Comparison of ENCODE assay signal across 16 mouse cellular contexts in genomic region chr11:51946144-51946543, GRCm38 (mm10). TPM values are rescaled to one million over a fixed set of nuclear protein-coding genes. Genes with fewer than 3 reads are reported as not detected.
DNase-seq lines count a peak whose midpoint lies in the region; ATAC-seq lines count a peak whose summit lies in the region.
"Had no signal": no experiment of that assay in that cellular context is flagged by ENCODE, and none has a peak within 500 bp of the region (broad histone marks: within the 10 kb centered on the region; RNA-seq: fewer than 3 reads in every experiment).

No protein-coding gene starts in this region.

- H3K27ac ChIP-seq in heart, embryonic 13.5 days (replicated peaks) = peak overlapping the region; percentile 82
- no peak overlapping the region for H3K27ac ChIP-seq in midbrain, embryonic 14.5 days (replicated peaks; ENCODE audit: low read depth, low read length)
- no peak overlapping the region for H3K27ac ChIP-seq in midbrain, embryonic 11.5 days (ENCODE audit: low read depth, low read length)
- H3K27ac ChIP-seq: embryonic facial prominence, embryonic 12.5 days; hindbrain, embryonic 12.5 days; lung, embryonic 15.5 days had no signal

- peaks cover 35% of the 10 kb centered on the region for H3K27me3 ChIP-seq in heart, embryonic 13.5 days (replicated peaks)
- no peaks in the 10 kb centered on the region for H3K27me3 ChIP-seq in midbrain, embryonic 14.5 days (ENCODE audit: control insufficient read depth, insufficient read depth, low read length)
- no peaks in the 10 kb centered on the region for H3K27me3 ChIP-seq in midbrain, embryonic 11.5 days (ENCODE audit: control insufficient read depth, insufficient read depth, low read length)
- H3K27me3 ChIP-seq: embryonic facial prominence, embryonic 12.5 days; hindbrain, embryonic 12.5 days; lung, embryonic 15.5 days had no signal

- peak overlapping the region; percentile 29 for H3K9ac ChIP-seq in heart, embryonic 13.5 days
- H3K9ac ChIP-seq in midbrain, embryonic 14.5 days (replicated peaks; ENCODE audit: low read length) = 0 out of 2 replicates have a peak overlapping the region, but pooled peaks have one; percentile 6
- no peak overlapping the region for H3K9ac ChIP-seq in midbrain, embryonic 11.5 days (ENCODE audit: low read length)
- H3K9ac ChIP-seq: embryonic facial prominence, embryonic 12.5 days; hindbrain, embryonic 12.5 days; lung, embryonic 15.5 days had no signal

- WGBS in heart, embryonic 13.5 days = 68% methylated on average over 6 of the region's 6 CpGs
- 83% methylated on average over 6 of the region's 6 CpGs for WGBS in midbrain, embryonic 14.5 days
- 79% methylated on average over 6 of the region's 6 CpGs for WGBS in midbrain, embryonic 11.5 days

- H3K4me1 ChIP-seq in heart, embryonic 13.5 days = peaks cover 26% of the 10 kb centered on the region
- peaks cover 7% of the 10 kb centered on the region for H3K4me1 ChIP-seq in midbrain, embryonic 14.5 days (ENCODE audit: control insufficient read depth, insufficient read depth, low read length)
- no peaks in the 10 kb centered on the region for H3K4me1 ChIP-seq in midbrain, embryonic 11.5 days (ENCODE audit: control insufficient read depth, insufficient read depth, low read length)

- ATAC-seq in heart, embryonic 13.5 days (ENCODE audit: extremely low read depth, insufficient number of reproducible peaks, low FRiP score, low TSS enrichment) = no peak
- no peak for ATAC-seq in midbrain, embryonic 14.5 days (ENCODE audit: low FRiP score, low TSS enrichment)
- ATAC-seq in midbrain, embryonic 11.5 days (ENCODE audit: low FRiP score) = no peak
- ATAC-seq: intestine, postnatal 0 days had no signal

- peak overlapping the region; percentile 56; the same call in 1 of the 2 replicates for H3K4me2 ChIP-seq in heart, embryonic 13.5 days
- no peak overlapping the region for H3K4me2 ChIP-seq in midbrain, embryonic 14.5 days (ENCODE audit: low read length)
- no peak overlapping the region for H3K4me2 ChIP-seq in midbrain, embryonic 11.5 days
- H3K4me2 ChIP-seq: embryonic facial prominence, embryonic 12.5 days; hindbrain, embryonic 12.5 days; liver, embryonic 11.5 days; lung, embryonic 15.5 days had no signal

- no peaks in the 10 kb centered on the region for H3K36me3 ChIP-seq in heart, embryonic 13.5 days
- no peaks in the 10 kb centered on the region for H3K36me3 ChIP-seq in midbrain, embryonic 14.5 days (ENCODE audit: control insufficient read depth, insufficient read depth, low read length)
- no peaks in the 10 kb centered on the region for H3K36me3 ChIP-seq in midbrain, embryonic 11.5 days (ENCODE audit: control insufficient read depth, insufficient read depth, low read length)
- H3K36me3 ChIP-seq: embryonic facial prominence, embryonic 12.5 days; hindbrain, embryonic 12.5 days; lung, embryonic 15.5 days had no signal

- peak; percentile 37 to 49 for DNase-seq in cerebellum, postnatal 14 days
- DNase-seq in cerebellum, adult 9-11 months = no peak
- DNase-seq in heart, adult 8-10 months (ENCODE audit: low spot score) = no peak
- DNase-seq in midbrain, embryonic 14.5 days = no peak
- DNase-seq in midbrain, embryonic 11.5 days (ENCODE audit: low spot score, missing footprints) = no peak
- peak; percentile 20 to 64 for DNase-seq in left cerebral cortex, adult 8-10 months (ENCODE audit: low spot score in 2 of 2)
- no peak for DNase-seq in urinary bladder, postnatal 10 days (ENCODE audit: low spot score)
- DNase-seq: adrenal gland, adult 8-10 months; cerebellum, adult 9-10 months; kidney, postnatal 14 days had no signal

- H3K4me3 ChIP-seq in heart, embryonic 13.5 days = no peak overlapping the region
- no peak overlapping the region for H3K4me3 ChIP-seq in midbrain, embryonic 14.5 days (replicated peaks; ENCODE audit: low read depth, low read length)
- no peak overlapping the region for H3K4me3 ChIP-seq in midbrain, embryonic 11.5 days (ENCODE audit: low read depth, low read length)
- H3K4me3 ChIP-seq: embryonic facial prominence, embryonic 12.5 days; hindbrain, embryonic 12.5 days; lung, embryonic 15.5 days had no signal

- no peaks in the 10 kb centered on the region for H3K9me3 ChIP-seq in heart, embryonic 13.5 days
- no peaks in the 10 kb centered on the region for H3K9me3 ChIP-seq in midbrain, embryonic 14.5 days (ENCODE audit: control insufficient read depth, low read length)
- H3K9me3 ChIP-seq in midbrain, embryonic 11.5 days (ENCODE audit: control insufficient read depth, low read length) = no peaks in the 10 kb centered on the region
- H3K9me3 ChIP-seq: embryonic facial prominence, embryonic 12.5 days; hindbrain, embryonic 12.5 days; lung, embryonic 15.5 days had no signal

RNA-seq across cellular contexts. Expression of gene Cdkn2aipnl, which starts 21.3 kb away (rescaled TPM):
- 63.8 and 71.9 TPM in 2 replicates for polyA plus RNA-seq in heart, embryonic 13.5 days (2015; fragmentation: Nextera tagmentation; extraction: Ambion mirVana)
- total RNA-seq in heart, adult 8-10 months (2022) = 10 to 100 TPM in 3 of 4 experiments, 1 to 10 TPM in 1; 9.1 to 11.6 (median 10.4) TPM
- 102 and 125 TPM in 2 replicates for polyA plus RNA-seq in midbrain, embryonic 14.5 days (2014; fragmentation: Nextera tagmentation; extraction: Ambion mirVana)
- 141 and 142 TPM in 2 replicates for polyA plus RNA-seq in midbrain, embryonic 11.5 days (2014; fragmentation: Nextera tagmentation; extraction: Ambion mirVana)
- 10 to 100 TPM; 40.8 to 45.8 (median 41.1) TPM for total RNA-seq in left cerebral cortex, adult 8-10 months (2022)

RNA-seq across cellular contexts. Expression of gene Ube2b, which starts 54.4 kb away (rescaled TPM):
- 246 and 268 TPM in 2 replicates for polyA plus RNA-seq in heart, embryonic 13.5 days (2015; fragmentation: Nextera tagmentation; extraction: Ambion mirVana)
- 100 to 1,000 TPM; 300 to 368 (median 327) TPM for total RNA-seq in heart, adult 8-10 months (2022)
- polyA plus RNA-seq in midbrain, embryonic 14.5 days (2014; fragmentation: Nextera tagmentation; extraction: Ambion mirVana) = 183 and 186 TPM in 2 replicates
- polyA plus RNA-seq in midbrain, embryonic 11.5 days (2014; fragmentation: Nextera tagmentation; extraction: Ambion mirVana) = 192 and 214 TPM in 2 replicates
- total RNA-seq in left cerebral cortex, adult 8-10 months (2022) = 100 to 1,000 TPM; 159 to 178 (median 168) TPM

RNA-seq across cellular contexts. Expression of gene Cdkl3, which starts 57.9 kb away (rescaled TPM):
- 6.5 and 7.8 TPM in 2 replicates for polyA plus RNA-seq in heart, embryonic 13.5 days (2015; fragmentation: Nextera tagmentation; extraction: Ambion mirVana)
- total RNA-seq in heart, adult 8-10 months (2022) = 1 to 10 TPM; 3.8 to 5.5 (median 4.4) TPM
- polyA plus RNA-seq in midbrain, embryonic 14.5 days (2014; fragmentation: Nextera tagmentation; extraction: Ambion mirVana) = 28.8 and 32.9 TPM in 2 replicates
- 11.0 and 16.6 TPM in 2 replicates for polyA plus RNA-seq in midbrain, embryonic 11.5 days (2014; fragmentation: Nextera tagmentation; extraction: Ambion mirVana)
- total RNA-seq in left cerebral cortex, adult 8-10 months (2022) = 10 to 100 TPM; 13.2 to 18.5 (median 16.8) TPM

Comparison
In these comparisons a context has a peak if more than half of its experiments do, and no peak if none do; other contexts are left out.
1. DNase-seq: peak in cerebellum, postnatal 14 days (2 of 2) and left cerebral cortex, adult 8-10 months (2 of 2); none in cerebellum, adult 9-11 months (single experiment), heart, adult 8-10 months (single experiment), midbrain, embryonic 14.5 days (single experiment), midbrain, embryonic 11.5 days (single experiment) and urinary bladder, postnatal 10 days (single experiment).